In the genomic region with DNA sequence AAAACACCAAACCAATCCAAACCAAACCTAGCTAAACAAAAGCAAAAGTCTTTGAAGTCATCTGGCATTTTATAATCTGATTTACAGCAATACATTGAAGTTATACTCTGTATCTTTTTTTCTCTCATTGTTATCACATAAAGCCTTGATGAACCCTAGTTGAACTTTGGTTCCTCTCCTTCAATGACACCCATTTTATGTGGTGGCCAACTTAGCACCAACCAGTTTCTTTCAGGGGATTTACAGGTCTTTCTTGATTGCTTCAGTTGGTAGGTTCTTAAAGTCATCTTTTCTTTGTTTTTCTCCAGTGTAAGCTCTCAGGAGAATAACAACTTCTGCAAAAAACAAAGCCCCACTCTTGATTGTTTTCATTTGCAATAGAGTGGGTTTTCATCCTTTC, we compare ENCODE assay signal across 28 mouse cellular contexts. TPM values are rescaled to one million over a fixed set of nuclear protein-coding genes. Genes with fewer than 3 reads are reported as not detected.
A peak's percentile ranks its signal among the peaks of the same experiment; 100 is the strongest.
DNase-seq lines count a peak whose midpoint lies in the region; ATAC-seq lines count a peak whose summit lies in the region.
"Had no signal": no experiment of that assay in that cellular context is flagged by ENCODE, and none has a peak within 500 bp of the region (broad histone marks: within the 10 kb centered on the region; RNA-seq: fewer than 3 reads in every experiment).

No protein-coding gene starts in this region.

- DNase-seq in CD4-positive helper T cell, adult 2 months (ENCODE audit: low read depth, low spot score) = peak; percentile 35
- DNase-seq in T-cell, adult 2 months (ENCODE audit: low spot score) = peak; percentile 60
- peak; percentile 73 for DNase-seq in induced T-regulatory cell, adult 2 months (ENCODE audit: low read depth)
- peak; percentile 37 for DNase-seq in splenic B cell, adult 2 months (ENCODE audit: low read depth, low spot score)
- no peak for DNase-seq in ovary, adult 18-20 months (ENCODE audit: low spot score)
- DNase-seq in thymus, postnatal 14 days = no peak
- DNase-seq: adrenal gland, postnatal 10 days; adrenal gland, postnatal 25 days; cerebellum, adult 11 months; cerebellum, adult 18-20 months; cerebellum, adult 8-10 months; cerebellum, adult 9-11 months; cerebellum, postnatal 14 days; cerebellum, postnatal 36 days; embryo, embryonic 11 days had no signal

- H3K27me3 ChIP-seq in splenic B cell, adult 2 months (ENCODE audit: control insufficient read depth, insufficient read depth, low read length, poor library complexity, severe bottlenecking) = no peaks in the 10 kb centered on the region
- no peaks in the 10 kb centered on the region for H3K27me3 ChIP-seq in kidney, embryonic 14.5 days (ENCODE audit: control insufficient read depth, insufficient read depth, low read length)
- H3K27me3 ChIP-seq: embryonic facial prominence, embryonic 13.5 days; embryonic facial prominence, embryonic 15.5 days; forebrain, embryonic 12.5 days had no signal

- H3K9ac ChIP-seq in kidney, embryonic 14.5 days (ENCODE audit: low read depth, low read length) = no peak overlapping the region
- H3K9ac ChIP-seq: embryonic facial prominence, embryonic 13.5 days; embryonic facial prominence, embryonic 15.5 days; forebrain, embryonic 12.5 days had no signal

- no peak overlapping the region for H3K4me2 ChIP-seq in kidney, embryonic 14.5 days (replicated peaks; ENCODE audit: low read depth, low read length)
- H3K4me2 ChIP-seq: embryonic facial prominence, embryonic 13.5 days; embryonic facial prominence, embryonic 15.5 days; forebrain, embryonic 12.5 days had no signal

- no peak overlapping the region for H3K4me3 ChIP-seq in kidney, embryonic 14.5 days (ENCODE audit: low read length)
- H3K4me3 ChIP-seq: embryonic facial prominence, embryonic 13.5 days; embryonic facial prominence, embryonic 15.5 days; erythroblast, embryonic 14.5 days; forebrain, embryonic 10.5 days; forebrain, embryonic 12.5 days had no signal

- no peaks in the 10 kb centered on the region for H3K4me1 ChIP-seq in kidney, embryonic 14.5 days (ENCODE audit: control insufficient read depth, insufficient read depth, low read length)
- H3K4me1 ChIP-seq: embryonic facial prominence, embryonic 13.5 days; embryonic facial prominence, embryonic 15.5 days; forebrain, embryonic 10.5 days; forebrain, embryonic 12.5 days had no signal

- H3K36me3 ChIP-seq in splenic B cell, adult 2 months (ENCODE audit: control insufficient read depth, insufficient read depth, low read length, poor library complexity, severe bottlenecking) = peaks cover 27% of the 10 kb centered on the region
- H3K36me3 ChIP-seq in kidney, embryonic 14.5 days (ENCODE audit: control insufficient read depth, insufficient read depth, low read length) = no peaks in the 10 kb centered on the region
- H3K36me3 ChIP-seq: embryonic facial prominence, embryonic 13.5 days; embryonic facial prominence, embryonic 15.5 days; forebrain, embryonic 10.5 days; forebrain, embryonic 12.5 days; G1E had no signal

- H3K9me3 ChIP-seq in kidney, embryonic 14.5 days (ENCODE audit: control insufficient read depth, low read length) = no peaks in the 10 kb centered on the region
- H3K9me3 ChIP-seq: embryonic facial prominence, embryonic 13.5 days; embryonic facial prominence, embryonic 15.5 days; forebrain, embryonic 10.5 days; forebrain, embryonic 12.5 days; G1E had no signal

- ATAC-seq in kidney, embryonic 14.5 days (ENCODE audit: low FRiP score, low TSS enrichment) = no peak
- ATAC-seq: forebrain, embryonic 14.5 days; forebrain, embryonic 16.5 days; Patski had no signal

- no peak overlapping the region for H3K27ac ChIP-seq in kidney, embryonic 14.5 days (ENCODE audit: low read depth, low read length)
- H3K27ac ChIP-seq: embryonic facial prominence, embryonic 13.5 days; embryonic facial prominence, embryonic 15.5 days; forebrain, embryonic 10.5 days; forebrain, embryonic 12.5 days had no signal

RNA-seq across cellular contexts. Expression of a gene that starts 7.5 kb away (rescaled TPM):
- 0.03 and 0.45 TPM in 2 replicates for polyA plus RNA-seq in kidney, embryonic 14.5 days (2014; fragmentation: Nextera tagmentation; extraction: Ambion mirVana)
- polyA plus RNA-seq: erythroblast, embryonic 14.5 days; forebrain, embryonic 10.5 days; forebrain, embryonic 12.5 days; G1E; Patski had no signal

RNA-seq across cellular contexts. Expression of a gene that starts 21.2 kb away (rescaled TPM):
- not detected in 2 replicates for polyA plus RNA-seq in kidney, embryonic 14.5 days (2014; fragmentation: Nextera tagmentation; extraction: Ambion mirVana)
- polyA plus RNA-seq: embryonic facial prominence, embryonic 11.5 days; embryonic facial prominence, embryonic 13.5 days; erythroblast, embryonic 14.5 days; forebrain, embryonic 10.5 days; forebrain, embryonic 12.5 days; forebrain, embryonic 14.5 days; forebrain, embryonic 16.5 days; frontal cortex, adult 2 months; G1E; Patski had no signal

RNA-seq across cellular contexts. Expression of a gene that starts 45.8 kb away (rescaled TPM):
- 0.32 TPM in 1 of 2 replicates, not detected in the other for polyA plus RNA-seq in kidney, embryonic 14.5 days (2014; fragmentation: Nextera tagmentation; extraction: Ambion mirVana)
- polyA plus RNA-seq: brain, embryonic 14.5 days; embryonic facial prominence, embryonic 11.5 days; embryonic facial prominence, embryonic 13.5 days; forebrain, embryonic 10.5 days; forebrain, embryonic 12.5 days; forebrain, embryonic 14.5 days; forebrain, embryonic 16.5 days; frontal cortex, adult 2 months; G1E had no signal

Comparison
In these comparisons a context has a peak if more than half of its experiments do, and no peak if none do; other contexts are left out.
1. DNase-seq: peak in CD4-positive helper T cell, adult 2 months (single experiment), T-cell, adult 2 months (single experiment), induced T-regulatory cell, adult 2 months (single experiment) and splenic B cell, adult 2 months (single experiment); none in ovary, adult 18-20 months (single experiment) and thymus, postnatal 14 days (single experiment).